23 mouse cellular contexts compared by ENCODE assay signal in genomic region chr5:150111236-150111635, GRCm38 (mm10). TPM values are rescaled to one million over a fixed set of nuclear protein-coding genes. Genes with fewer than 3 reads are reported as not detected.
A peak's percentile ranks its signal among the peaks of the same experiment; 100 is the strongest.
DNase-seq lines count a peak whose midpoint lies in the region; TF ChIP-seq lines count a peak whose summit lies in the region.
"Had no signal": no experiment of that assay in that cellular context is flagged by ENCODE, and none has a peak within 500 bp of the region (broad histone marks: within the 10 kb centered on the region; RNA-seq: fewer than 3 reads in every experiment).

No protein-coding gene starts in this region.

- TF ChIP-seq CTCF in layer of hippocampus, adult 2 months (conservative IDR thresholded peaks at IDR 0.05), result no peak
- no peak for TF ChIP-seq CTCF in ES-Bruce4 (IDR thresholded peaks at IDR 0.05; ENCODE audit: low read depth, low read length)

- no peaks in the 10 kb centered on the region for H3K27me3 ChIP-seq in ES-Bruce4 (ENCODE audit: control insufficient read depth, insufficient read depth, low read length, poor library complexity, severe bottlenecking)
- H3K27me3 ChIP-seq: CH12.LX; embryonic facial prominence, embryonic 12.5 days; forebrain, embryonic 13.5 days; forebrain, embryonic 15.5 days; Patski had no signal

- TF ChIP-seq EP300 in ES-Bruce4 (IDR thresholded peaks at IDR 0.05; ENCODE audit: insufficient read depth, low read depth, low read length), result no peak

- H3K4me3 ChIP-seq in layer of hippocampus, adult 2 months, result no peak overlapping the region
- no peak overlapping the region for H3K4me3 ChIP-seq in ES-Bruce4 (ENCODE audit: low read depth, low read length)
- H3K4me3 ChIP-seq: embryonic facial prominence, embryonic 10.5 days; embryonic facial prominence, embryonic 12.5 days; forebrain, embryonic 13.5 days; forebrain, embryonic 15.5 days had no signal

- no peaks in the 10 kb centered on the region for H3K36me3 ChIP-seq in ES-Bruce4 (ENCODE audit: control insufficient read depth, insufficient read depth, low read length, poor library complexity, severe bottlenecking)
- H3K36me3 ChIP-seq: embryonic facial prominence, embryonic 10.5 days; embryonic facial prominence, embryonic 12.5 days; forebrain, embryonic 15.5 days; G1E had no signal

- DNase-seq in layer of hippocampus, adult 2 months (ENCODE audit: low spot score in 2 of 2), result no peak
- DNase-seq in layer of hippocampus, postnatal 14 days (ENCODE audit: low spot score in 2 of 2), result no peak
- peak; percentile 68 for DNase-seq in R1 (ENCODE audit: low read depth, low spot score)
- no peak for DNase-seq in kidney, postnatal 36 days
- DNase-seq in left cerebral cortex, postnatal 25 days (ENCODE audit: low spot score in 2 of 2), result no peak
- DNase-seq: adrenal gland, adult 8-10 months; adrenal gland, postnatal 14 days; adrenal gland, postnatal 36 days; B cell, adult 2 months; cerebellum, adult 11-12 months; cerebellum, adult 2 months; cerebellum, adult 9-10 months; cerebellum, postnatal 10 days; cerebellum, postnatal 25 days; forebrain, postnatal 0 days had no signal

- no peak overlapping the region for H3K9ac ChIP-seq in ES-Bruce4 (ENCODE audit: low read depth, poor library complexity, severe bottlenecking)
- H3K9ac ChIP-seq: embryonic facial prominence, embryonic 12.5 days; forebrain, embryonic 13.5 days; forebrain, embryonic 15.5 days; forebrain, postnatal 0 days had no signal

- H3K4me1 ChIP-seq in ES-Bruce4 (ENCODE audit: control insufficient read depth, insufficient read depth, low read length), result no peaks in the 10 kb centered on the region

- peak overlapping the region; percentile 51; the same call in 1 of the 2 replicates for H3K27ac ChIP-seq in layer of hippocampus, adult 2 months
- peak overlapping the region; percentile 52; the same call in 1 of the 2 replicates for H3K27ac ChIP-seq in ES-Bruce4 (ENCODE audit: insufficient read depth, low read length)
- H3K27ac ChIP-seq: embryonic facial prominence, embryonic 10.5 days; embryonic facial prominence, embryonic 12.5 days; forebrain, embryonic 13.5 days; forebrain, embryonic 15.5 days had no signal

- peaks cover 5% of the 10 kb centered on the region; the same call in 1 of the 2 replicates for H3K9me3 ChIP-seq in ES-Bruce4 (replicated peaks; ENCODE audit: control insufficient read depth, insufficient read depth, low read length, poor library complexity, severe bottlenecking)
- H3K9me3 ChIP-seq: embryonic facial prominence, embryonic 10.5 days; embryonic facial prominence, embryonic 12.5 days; forebrain, embryonic 15.5 days had no signal

- TF ChIP-seq POLR2A in ES-Bruce4 (IDR thresholded peaks at IDR 0.05; ENCODE audit: insufficient read depth, low read length), result no peak

- intact Hi-C loops in left cerebral cortex, postnatal 25 days (cut with DNase I), result no loop called here

RNA-seq across cellular contexts. Expression of gene Fry, which starts 7.2 kb away (rescaled TPM):
- 100 to 1,000 TPM; 215 to 246 TPM for total RNA-seq in layer of hippocampus, adult 2 months (2021)
- 100 to 1,000 TPM; 228 to 239 TPM for total RNA-seq in layer of hippocampus, postnatal 14 days (2021)
- 28.4 and 35.3 TPM in 2 replicates for polyA plus RNA-seq in ES-Bruce4 (2011; ENCODE audit: insufficient read depth, insufficient read length, low read depth, missing spikeins)
- total RNA-seq in left cerebral cortex, postnatal 25 days (2021), result 100 to 1,000 TPM; 166 to 187 TPM
